Mouse (Mus musculus): ENCODE results near the gene Kera. TPM values are rescaled to one million over a fixed set of nuclear protein-coding genes. Genes with fewer than 3 reads are reported as not detected.

Gene Kera
- 0.22 and 0.48 TPM in 2 replicates for polyA plus RNA-seq (2012; rRNA removed)

- DNase-seq (ENCODE audit: low spot score) = no peak
These were observed at the start of gene Kera for GRCm38 (mm10) chr10:97606579-97606978. Gene Kera (plus strand): TSS chr10:97606879.

- no peak for DNase-seq (ENCODE audit: low spot score)
These were observed 41.5 kb upstream of the Kera start, which contains the start of gene Lum for GRCm38 (mm10) chr10:97564957-97565856. Gene Lum (plus strand): TSS chr10:97565128.

- DNase-seq (ENCODE audit: low spot score) = no peak
These were observed 39.1 kb upstream of the Kera start for GRCm38 (mm10) chr10:97567489-97568135.

DNA sequence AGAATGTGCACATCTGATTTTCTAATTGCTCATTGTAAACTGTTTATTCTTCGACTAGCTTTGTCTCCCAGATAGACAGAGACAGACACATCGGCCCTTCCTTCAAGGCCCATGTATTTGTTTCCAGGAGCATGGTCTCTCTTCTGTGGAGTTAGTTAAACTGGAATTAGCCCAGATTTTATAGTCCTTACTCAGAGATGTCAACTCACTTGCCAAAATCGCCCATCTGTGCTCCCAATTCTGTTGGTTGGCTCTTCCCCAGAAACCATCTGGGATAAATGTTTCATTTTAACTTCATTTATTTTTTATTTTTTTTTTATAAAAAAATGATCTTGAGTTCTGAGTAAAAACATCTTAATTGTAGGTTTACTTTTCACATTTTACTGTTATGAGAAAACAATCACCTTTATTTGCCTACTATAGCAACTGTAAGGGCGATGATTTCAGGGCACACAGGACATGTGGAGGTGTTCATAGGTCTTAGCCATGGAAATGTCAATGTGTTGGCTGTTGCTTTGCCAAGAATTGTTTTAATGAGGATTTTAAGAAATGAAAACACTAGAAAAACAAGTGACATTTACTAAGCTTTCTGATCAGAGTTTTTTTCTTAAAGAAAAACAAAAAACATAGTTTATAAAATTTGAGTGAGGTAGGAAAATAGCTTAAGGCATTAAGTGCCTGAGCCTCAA lies 24.0 kb upstream of the Kera start:
- DNase-seq (ENCODE audit: low spot score) = no peak

GRCm38 (mm10) chr10:97584176-97584575 lies 22.5 kb upstream of the Kera start:
- no peak for DNase-seq (ENCODE audit: low spot score)

DNA sequence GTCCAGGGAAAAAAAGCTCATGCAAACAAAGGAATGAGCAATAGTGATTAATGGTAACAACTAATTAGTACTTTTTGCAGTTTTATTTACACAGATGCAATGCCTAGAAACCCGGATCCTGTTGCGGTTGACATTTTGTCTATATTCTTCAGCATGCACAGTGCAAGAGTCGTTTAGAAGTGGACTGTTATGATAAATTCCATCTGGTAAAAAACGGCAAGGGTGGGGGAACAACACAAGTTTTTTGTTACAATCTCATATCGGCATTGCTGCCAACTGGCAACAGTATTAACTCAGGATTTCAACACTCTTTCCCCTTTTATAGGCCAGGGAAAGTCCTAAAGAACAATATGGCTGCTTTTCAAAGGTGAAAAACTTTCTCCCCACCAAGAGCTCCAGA lies 19.5 kb upstream of the Kera start:
- no peak for DNase-seq (ENCODE audit: low spot score)

DNA sequence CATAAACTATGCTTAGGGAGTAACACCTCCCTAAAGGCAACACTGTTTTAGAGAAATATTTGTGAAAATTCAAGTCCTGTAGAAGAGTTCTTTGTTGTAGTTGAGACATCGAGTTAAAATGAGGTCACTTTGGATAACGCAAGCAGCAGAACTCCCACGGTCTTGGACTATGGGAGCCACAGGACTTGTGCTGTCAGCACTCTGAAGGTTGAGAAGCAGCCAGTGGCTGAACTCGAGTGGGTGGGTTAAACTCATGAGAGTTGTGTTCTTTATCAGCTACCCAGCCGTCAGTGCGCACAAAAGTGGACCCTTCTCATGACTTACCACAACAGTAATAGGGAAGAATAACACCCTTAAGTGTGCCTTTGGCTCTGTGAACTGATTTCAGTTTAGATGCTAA lies 17.1 kb upstream of the Kera start:
- no peak for DNase-seq (ENCODE audit: low spot score)

- DNase-seq (ENCODE audit: low spot score) = no peak
These were observed 15.6 kb upstream of the Kera start for GRCm38 (mm10) chr10:97591036-97591435.

DNA sequence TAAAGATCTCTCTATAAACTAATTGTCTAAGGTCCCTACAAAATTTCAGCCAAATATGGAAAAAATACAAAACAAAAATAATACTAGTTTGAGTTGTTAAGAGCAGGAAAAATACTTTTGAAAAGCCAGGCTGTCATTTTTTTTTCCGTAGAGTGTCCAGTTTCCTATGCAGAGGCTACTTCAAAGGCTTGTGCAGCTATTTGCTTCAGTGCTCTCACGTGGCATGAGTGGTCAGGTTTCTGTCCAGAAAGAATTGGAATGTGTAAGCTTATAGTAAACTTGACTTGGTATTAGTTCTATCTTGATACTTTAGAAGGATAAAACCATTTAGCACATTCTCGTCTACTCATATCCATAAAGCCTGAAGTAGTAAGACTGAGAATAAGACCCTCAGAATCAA lies 15.0 kb upstream of the Kera start:
- DNase-seq (ENCODE audit: low spot score) = no peak

DNA sequence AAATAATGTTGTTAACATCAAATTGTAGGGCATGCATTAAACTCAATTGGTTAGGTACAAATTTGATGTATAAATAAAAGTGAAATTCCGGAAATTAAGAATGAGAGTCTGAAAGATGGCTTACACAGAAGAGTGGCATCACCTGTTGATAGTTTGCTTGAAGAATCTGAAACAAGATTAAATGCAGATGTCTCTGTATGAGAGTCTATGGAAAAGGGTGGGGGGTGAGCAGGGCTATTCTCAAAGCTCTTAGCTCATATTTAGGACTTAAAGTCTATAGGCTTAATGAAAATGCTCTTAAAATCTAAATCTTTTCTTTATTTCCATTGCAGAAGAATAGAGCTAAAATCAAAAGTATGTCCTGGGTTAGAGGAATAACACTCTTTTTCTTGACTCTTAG lies 11.0 kb upstream of the Kera start:
- no peak for DNase-seq (ENCODE audit: low spot score)

DNA sequence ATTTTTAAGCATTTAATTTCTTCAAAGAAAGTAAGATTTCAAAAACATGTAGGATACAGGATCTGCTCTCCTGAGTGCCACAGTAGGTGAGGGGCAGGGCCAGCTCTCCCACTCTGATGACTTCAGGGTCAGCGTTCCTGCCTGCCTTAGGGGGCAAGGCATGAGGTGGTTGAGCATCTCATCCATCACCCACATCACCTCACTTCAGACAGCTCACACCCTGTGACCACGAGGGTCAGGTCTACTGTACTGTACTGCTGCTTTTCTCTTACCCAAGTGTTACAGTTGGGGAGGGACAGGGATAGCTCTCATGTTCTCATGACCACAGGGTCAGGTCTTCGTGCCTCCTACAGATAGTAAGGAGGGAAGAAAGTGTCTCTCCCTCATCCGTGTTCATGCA lies 4.9 kb upstream of the Kera start:
- DNase-seq (ENCODE audit: low spot score) = no peak

GRCm38 (mm10) chr10:97603256-97603655 lies 3.4 kb upstream of the Kera start:
- DNase-seq (ENCODE audit: low spot score) = no peak

GRCm38 (mm10) chr10:97622328-97622727 lies 15.6 kb downstream of the Kera start:
- DNase-seq (ENCODE audit: low spot score) = no peak

GRCm38 (mm10) chr10:97624381-97624780 lies 17.7 kb downstream of the Kera start:
- no peak for DNase-seq (ENCODE audit: low spot score)

DNA sequence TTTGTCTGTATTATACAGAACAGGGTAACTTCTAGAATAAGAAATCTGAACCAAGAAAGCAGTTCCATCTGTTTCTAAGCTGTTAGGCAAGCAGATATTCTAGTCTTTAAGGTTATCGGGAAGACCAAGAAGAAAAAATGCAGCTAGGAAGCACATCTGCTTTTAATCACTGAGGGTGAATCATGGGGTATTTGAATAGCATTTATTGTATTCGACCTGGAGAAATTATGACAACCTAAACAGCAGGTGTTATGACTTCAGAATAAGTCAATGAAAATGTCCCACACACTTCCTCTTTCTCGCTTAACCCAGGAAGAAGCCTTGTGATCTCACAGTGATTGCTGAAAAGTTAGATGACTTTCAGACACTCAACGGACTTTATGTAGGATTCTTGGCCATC lies 18.4 kb downstream of the Kera start:
- DNase-seq (ENCODE audit: low spot score) = no peak

GRCm38 (mm10) chr10:97626543-97626942 lies 19.9 kb downstream of the Kera start:
- no peak for DNase-seq (ENCODE audit: low spot score)

DNA sequence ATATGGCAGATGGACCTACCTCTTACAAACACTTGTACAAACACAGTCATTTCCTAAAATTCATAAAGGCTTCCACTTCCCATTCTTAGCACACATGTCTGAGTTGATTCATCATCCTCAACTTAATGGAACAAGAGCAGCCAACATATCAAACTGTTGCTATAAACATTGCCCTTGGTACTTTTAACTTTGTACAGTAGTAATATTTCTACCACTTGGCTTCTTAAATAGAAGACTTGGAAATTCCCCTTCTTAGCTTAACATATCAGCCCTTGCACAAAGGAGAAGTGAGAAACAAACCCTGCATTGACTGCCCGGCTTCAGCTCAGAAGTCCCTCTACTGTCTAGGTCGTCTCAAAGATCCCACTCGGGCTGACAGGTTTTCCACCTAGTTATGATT lies 24.4 kb downstream of the Kera start:
- DNase-seq (ENCODE audit: low spot score) = no peak

DNA sequence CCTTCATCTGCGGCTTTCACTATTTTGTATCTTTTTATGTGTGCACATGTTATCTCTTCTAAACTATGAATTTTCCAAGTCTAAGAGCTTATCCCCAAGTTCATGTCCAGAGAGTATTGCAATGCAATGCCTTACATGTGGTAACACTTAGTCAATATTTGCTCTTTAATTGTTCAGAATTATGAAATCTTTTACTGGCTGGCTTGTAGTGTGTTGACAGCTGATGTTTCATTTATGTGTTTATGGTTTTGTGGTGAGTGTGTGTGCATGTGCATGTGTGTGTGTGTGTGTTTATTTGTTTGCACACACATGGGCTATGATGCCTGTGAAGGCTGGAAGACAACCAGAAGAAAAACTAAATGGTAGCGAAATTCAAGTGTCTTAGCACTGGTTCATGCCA lies 35.2 kb downstream of the Kera start:
- DNase-seq (ENCODE audit: low spot score) = no peak

DNA sequence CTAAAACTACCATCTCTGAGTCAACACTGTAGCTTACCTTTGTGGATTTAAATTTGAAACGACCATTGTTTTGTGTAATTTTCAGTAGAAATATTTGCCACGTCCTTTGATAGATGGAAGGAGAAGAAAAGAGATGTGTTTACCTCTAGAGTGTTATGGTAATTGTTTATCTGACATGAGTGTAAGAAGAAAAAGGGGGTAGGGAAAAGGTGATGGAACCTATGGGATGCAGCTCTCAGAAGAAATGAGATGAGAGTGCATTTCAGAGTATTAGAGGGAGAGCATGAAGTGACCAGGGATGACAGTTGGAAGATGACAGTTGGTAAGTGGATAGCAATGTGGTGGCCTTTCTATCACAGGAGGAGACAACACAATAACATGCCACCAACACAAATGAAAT lies 37.1 kb downstream of the Kera start, which contains the start of gene Epyc:
Gene Epyc (plus strand): TSS at position 301 of the 400 bp plus-strand sequence.
- DNase-seq (ENCODE audit: low spot score) = no peak

DNA sequence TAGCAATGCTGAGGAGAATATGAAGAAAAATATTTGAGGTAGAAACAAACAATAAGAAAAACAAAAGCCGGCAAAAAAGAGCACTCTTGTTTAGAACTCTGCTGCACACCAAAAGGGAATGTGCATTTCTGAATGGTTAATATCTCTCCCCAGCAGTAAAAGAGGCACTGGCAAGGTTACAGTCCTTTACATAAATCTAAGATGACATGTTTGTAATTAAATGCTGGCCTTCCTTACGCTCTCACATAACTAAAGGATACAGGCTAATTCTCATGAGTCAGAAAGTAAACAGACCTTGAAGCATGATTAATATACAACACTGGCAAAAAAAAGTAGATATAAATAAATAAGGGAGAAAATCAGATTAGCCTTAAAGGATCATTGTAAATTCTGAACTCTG lies 43.7 kb downstream of the Kera start:
- DNase-seq (ENCODE audit: low spot score) = no peak

- DNase-seq (ENCODE audit: low spot score) = no peak
These were observed 52.8 kb downstream of the Kera start for GRCm38 (mm10) chr10:97659489-97659888.

Measured in urinary bladder, adult 2 months (tissue).